Mouse (Mus musculus) left cerebral cortex, adult 2 months (tissue): ENCODE data around the gene Flvcr1. TPM values are rescaled to one million over a fixed set of nuclear protein-coding genes. Genes with fewer than 3 reads are reported as not detected.

Experiments
- DNase-seq, 2 experiments: peaks; one replicate each; pipeline ENCODE4 v3.0.0; 2021 to 2022; ENCODE audit warnings: low spot score in 2 of 2, mixed read lengths in 1 of 2; ENCODE audit errors: extremely low spot score in 1 of 2
- H3K27ac ChIP-seq: fragments of 200-600 bp; 2 replicates; pipeline ENCODE4 v1.8.1; 2022
- H3K4me3 ChIP-seq: fragments of 200-600 bp; 2 replicates; pipeline ENCODE4 v1.8.1; 2022
- CTCF ChIP-seq: fragments of 200-600 bp; IDR thresholded peaks from 2 replicates; pipeline ENCODE4 v1.8.1; 2022; ENCODE audit warnings: antibody characterized with exemption, mild to moderate bottlenecking, moderate library complexity
- intact Hi-C: fragments of 180-260 bp; cut with DNase I; formaldehyde crosslinking; loops from one replicate; pipeline ENCODE4 v1.15.1; 2025
- total RNA-seq, 2 experiments: library from RNA; stranded (reverse); gene quantifications; 2 replicates each; pipeline ENCODE4 v1.2.3; 2021

The Flvcr1 gene
- total RNA-seq, 2 experiments from 2014 or later, result 14.4 to 16.8 TPM

DNA sequence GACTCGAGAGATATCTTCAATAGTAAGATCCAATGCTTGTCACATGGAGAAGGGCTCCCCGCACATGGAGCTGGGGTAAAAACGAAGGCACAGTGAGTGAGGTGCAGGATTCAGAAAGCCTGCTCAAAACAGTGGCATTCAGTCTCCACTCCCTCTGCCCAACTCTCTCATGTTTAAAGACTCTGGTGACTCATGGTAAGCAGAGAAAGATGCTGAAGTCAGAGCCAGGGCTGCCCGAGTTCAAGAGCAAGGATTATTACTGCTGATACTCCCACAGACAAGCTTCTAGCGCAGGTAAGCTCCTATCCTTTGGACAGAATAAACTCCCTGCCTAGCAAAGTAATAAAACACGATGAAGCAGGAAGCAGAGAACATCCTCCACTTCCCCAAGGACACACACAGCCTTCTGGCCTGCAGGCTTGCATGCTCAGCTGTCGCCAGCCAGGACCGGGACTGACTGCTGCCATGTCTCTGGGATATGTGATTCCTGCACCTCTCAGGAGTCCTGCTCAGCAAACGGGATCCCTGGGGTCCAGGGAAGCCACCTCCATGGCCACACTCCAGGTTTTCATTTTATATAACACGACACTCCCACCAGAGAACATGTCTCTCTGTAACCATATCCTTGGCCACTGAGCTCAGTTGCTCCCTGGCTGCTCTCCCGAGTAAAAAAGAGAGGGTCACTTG lies 48.9 kb downstream of the Flvcr1 start:
- intact Hi-C loops, result no loop called here
- H3K27ac ChIP-seq, result no peak overlapping the region
- no peak for TF ChIP-seq CTCF
- no peak for DNase-seq
- no peak overlapping the region for H3K4me3 ChIP-seq

DNA sequence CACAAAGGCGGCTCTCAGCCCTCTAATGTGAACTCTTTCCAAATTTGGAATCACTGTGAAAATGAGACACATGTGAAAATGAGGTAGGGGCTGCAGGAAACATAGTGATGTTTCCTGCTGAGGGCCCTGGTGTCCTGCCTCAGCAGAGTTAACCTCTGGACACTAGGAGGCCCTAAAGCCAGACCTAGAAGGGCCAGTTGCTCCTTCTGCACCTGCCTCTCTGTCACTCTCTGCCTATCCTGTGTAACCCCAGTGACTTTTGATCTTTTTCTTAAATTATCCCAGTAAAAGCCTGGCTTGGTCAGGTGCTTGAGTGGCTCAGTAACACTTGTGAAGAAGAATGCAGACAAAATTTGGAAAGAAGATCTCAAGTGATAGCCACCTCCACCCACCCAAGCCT lies 51.1 kb downstream of the Flvcr1 start:
- no peak for DNase-seq
- intact Hi-C loops, result no loop called here
- Histone ChIP-seq H3K27ac (no peak overlapping the region), H3K4me3 (no peak overlapping the region)
- no peak for TF ChIP-seq CTCF

DNA sequence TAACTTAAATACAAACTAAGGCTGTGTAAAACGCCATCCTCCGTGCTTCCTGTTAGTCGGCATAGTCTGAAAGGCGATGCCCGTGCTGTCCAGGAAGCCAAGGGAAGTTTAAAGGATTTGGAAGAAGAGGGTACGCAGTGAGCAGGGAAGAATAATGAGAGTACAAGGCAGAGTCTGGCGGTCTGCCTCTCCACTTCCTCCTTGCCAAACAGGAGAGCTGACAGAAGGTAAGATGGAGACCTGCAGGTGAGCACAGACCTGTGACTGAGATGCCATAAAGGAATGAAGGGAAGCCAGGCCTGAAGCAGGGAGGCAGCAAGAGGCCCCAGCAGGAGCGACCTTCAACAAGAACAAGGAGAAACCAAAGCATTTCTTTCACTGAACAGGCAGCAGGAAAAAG lies 51.8 kb downstream of the Flvcr1 start:
- intact Hi-C loops, result no loop called here
- DNase-seq, result no peak
- Histone ChIP-seq H3K27ac (no peak overlapping the region), H3K4me3 (no peak overlapping the region)
- no peak for TF ChIP-seq CTCF

DNA sequence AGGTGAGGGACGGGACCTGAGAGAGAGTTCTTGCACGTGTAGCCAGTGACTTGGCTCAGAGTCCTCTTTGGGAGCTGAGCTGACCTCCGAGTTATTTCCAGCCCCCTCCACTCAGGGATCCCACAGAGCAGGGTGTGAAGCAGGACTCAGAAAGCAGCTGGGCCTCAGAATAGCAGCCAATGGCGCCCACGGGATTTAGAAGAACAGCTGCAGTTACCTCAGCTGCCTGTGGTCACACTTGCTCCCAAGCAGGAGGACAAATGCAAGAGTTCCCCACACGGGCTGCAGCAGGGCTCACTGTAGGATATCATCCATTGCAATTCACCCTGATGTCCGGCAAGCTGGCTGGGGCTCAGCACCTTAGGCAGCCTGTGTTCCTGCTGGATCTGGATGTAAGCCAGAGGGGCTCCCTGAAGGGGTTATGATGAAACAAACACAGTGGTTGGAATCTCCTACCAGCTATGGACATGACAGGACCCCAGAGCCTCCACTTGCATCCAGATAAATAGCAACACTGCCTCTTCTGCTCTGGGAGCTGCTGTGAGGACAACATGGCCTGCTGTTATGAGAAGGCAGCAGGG lies 53.3 kb downstream of the Flvcr1 start:
- no peak overlapping the region for H3K27ac ChIP-seq
- no peak for DNase-seq
- intact Hi-C loops, result no loop called here

DNA sequence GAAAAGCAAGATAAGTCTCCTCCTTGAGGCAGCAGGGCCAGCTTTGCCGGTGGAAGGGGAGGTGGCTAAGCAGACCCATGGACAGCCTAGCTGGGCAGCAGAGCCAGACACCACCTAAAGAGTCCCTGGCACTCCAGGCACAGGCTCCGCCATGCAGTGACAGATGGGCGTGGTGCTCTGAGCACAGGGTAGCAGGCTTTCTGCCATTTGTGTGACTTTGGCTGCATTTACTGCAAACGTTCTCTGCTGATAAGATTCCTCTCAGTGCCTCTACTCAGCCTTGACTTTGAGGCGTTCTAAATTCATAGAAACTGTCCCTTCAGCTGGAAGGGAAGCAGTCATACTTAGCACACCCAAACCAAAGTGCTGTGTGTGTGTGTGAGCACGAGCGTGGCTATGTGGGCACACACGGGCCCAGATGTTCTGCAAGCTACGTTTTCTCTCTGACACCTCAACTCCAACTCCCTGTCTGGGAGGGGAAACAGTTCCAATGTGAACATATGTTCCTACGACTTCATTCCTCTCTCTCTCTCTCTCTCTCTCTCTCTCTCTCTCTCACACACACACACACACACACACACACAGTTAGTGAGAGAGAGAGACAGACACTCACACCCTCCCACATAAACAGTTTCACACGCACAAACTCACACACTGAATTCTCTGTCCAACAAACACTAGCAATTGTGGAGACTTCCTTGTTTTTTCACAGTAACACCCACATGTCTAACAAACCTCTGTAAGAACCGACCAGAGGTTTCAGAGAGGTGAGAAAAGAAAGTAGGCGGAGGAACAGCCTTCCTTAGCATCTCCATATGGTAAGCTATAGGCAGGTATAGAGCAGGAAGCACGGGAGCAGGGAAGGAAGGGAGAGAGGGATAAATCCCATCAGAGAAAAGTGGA lies 54.0 kb downstream of the Flvcr1 start:
- Histone ChIP-seq H3K27ac (no peak overlapping the region), H3K4me3 (no peak overlapping the region)
- no peak for DNase-seq
- intact Hi-C loops, result no loop called here
- TF ChIP-seq CTCF, result no peak

More for the DNA sequence above, 53.3 kb downstream of the Flvcr1 start:
- TF ChIP-seq CTCF, result no peak
- H3K4me3 ChIP-seq, result no peak overlapping the region

DNA sequence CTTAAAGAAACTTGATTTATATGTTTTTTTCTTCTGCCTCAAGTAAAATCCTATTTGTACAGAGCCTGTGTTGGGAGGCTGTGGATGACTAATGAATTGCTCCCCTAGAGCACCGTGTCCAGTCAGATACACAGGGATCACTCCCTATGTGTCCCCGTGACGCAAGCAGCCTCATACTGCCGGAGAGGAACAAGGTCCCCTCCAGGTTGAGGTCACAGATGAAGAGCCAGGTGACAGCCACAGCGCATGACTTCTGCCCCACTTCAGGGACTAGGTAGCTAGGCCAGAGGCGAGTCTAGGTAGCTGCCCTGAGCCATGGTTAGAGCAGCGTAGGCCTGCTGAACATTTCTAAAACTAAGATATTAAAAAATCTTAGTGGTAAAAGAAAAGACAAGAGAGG lies 57.9 kb downstream of the Flvcr1 start:
- intact Hi-C loops, result no loop called here
- Histone ChIP-seq H3K27ac (no peak overlapping the region), H3K4me3 (no peak overlapping the region)
- DNase-seq, result no peak
- TF ChIP-seq CTCF, result no peak

DNA sequence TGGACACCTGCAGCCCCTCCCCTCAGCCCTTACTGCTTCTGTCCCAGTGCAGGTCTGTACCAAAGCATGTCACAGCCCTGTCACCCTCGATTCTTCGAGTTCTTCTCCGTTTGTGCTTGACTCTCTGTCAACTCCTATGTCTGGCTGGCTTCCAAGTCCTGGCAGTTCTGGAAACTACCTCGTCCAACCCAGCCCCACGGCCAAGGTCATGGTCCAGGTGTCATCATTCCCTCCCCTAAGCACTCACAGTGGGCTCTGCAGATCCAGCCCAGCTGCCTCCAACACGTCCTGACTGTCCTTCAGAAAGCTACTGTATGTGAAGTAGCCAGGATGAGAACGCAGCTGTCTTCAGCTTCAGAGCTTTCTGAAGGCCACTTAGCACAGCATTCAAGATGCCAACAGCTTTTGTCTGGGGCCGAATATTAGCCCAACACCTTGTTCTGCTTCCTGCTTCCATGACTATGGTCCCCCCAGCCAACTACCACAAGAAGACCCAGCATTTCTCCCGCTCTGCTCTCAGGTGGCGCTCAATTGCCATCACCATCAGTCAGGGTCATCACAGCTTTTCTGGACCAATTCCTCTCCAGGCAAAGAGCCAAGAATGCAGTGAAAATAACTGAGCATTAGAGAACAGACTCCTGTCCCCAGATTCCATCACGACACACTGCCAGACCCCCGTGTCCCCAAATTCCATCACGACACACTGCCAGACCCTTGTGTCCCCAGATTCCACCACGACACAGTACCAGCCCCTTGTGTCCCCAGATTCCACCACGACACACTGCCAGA lies 60.8 kb downstream of the Flvcr1 start:
- intact Hi-C loops, result no loop called here
- Histone ChIP-seq H3K27ac (no peak overlapping the region), H3K4me3 (no peak overlapping the region)
- no peak for TF ChIP-seq CTCF
- DNase-seq, result no peak

DNA sequence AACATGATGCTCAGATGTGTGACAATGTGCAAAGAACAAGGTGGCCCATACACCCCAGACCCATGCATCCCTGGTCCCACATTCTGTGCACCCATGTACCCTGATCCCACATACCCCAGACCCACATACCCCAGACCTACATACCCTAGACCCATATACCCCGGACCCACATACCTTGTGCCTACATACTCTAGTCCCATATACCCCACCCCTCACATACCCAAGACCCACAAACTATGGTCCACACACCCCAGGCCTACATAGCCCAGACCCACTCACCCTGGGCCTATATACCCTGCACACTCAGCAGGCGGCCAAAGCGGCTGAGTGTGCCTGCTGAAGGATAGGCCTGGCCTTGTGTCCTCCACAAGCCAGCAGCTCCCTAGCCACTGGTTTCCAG lies 63.2 kb downstream of the Flvcr1 start:
- Histone ChIP-seq H3K4me3 (no peak overlapping the region), H3K27ac (no peak overlapping the region)
- intact Hi-C loops, result no loop called here
- DNase-seq, result no peak
- no peak for TF ChIP-seq CTCF

DNA sequence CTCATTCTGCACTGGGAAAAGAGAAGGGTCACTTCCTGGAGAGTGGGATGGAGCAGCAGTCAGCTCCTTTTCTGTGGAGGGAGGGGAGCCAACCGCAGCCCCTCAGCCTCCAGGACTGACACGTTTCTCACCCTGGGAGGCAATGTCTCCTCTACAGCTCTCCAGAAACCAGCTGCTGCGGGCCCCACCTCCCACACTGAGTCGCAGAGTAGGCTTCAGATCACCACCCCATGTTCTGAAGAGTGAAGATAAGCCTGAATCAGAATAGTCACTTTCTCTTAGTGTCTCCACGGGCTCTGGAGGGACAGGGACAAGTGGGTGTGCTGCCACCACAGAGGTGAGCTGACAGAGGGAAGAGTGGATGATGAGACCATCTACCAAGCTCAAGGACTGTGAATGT lies 67.1 kb downstream of the Flvcr1 start:
- no peak overlapping the region for H3K4me3 ChIP-seq
- DNase-seq, result no peak
- no peak for TF ChIP-seq CTCF
- H3K27ac ChIP-seq, result no peak overlapping the region
- intact Hi-C loops, result no loop called here

Other genes with a start within 250 kb of the Flvcr1 start
- gene Rps6kc1, start 114.4 kb downstream of the Flvcr1 start, total RNA-seq, result 100 to 1,000 TPM; 111 to 117 TPM
- 10 to 100 TPM; 56.2 to 57.5 TPM for gene Angel2, start 101.0 kb downstream of the Flvcr1 start, total RNA-seq
- 1 to 10 TPM; 2.6 to 2.7 TPM for gene Vash2, start 46.9 kb downstream of the Flvcr1 start, total RNA-seq
- not detected for gene Spata45, start 10.5 kb upstream of the Flvcr1 start, total RNA-seq
- gene Tatdn3, start 36.8 kb upstream of the Flvcr1 start, total RNA-seq, result 10 to 100 TPM; 30.9 to 35.4 TPM
- gene Nsl1, start 36.9 kb upstream of the Flvcr1 start, total RNA-seq, result under 1 TPM; 0.38 to 0.47 TPM
- 1 to 10 TPM; 1.6 to 1.8 TPM for gene Batf3, start 71.7 kb upstream of the Flvcr1 start, total RNA-seq
- gene Fam71a, start 138.7 kb upstream of the Flvcr1 start, total RNA-seq, result not detected
- 1 to 10 TPM in 1 of 2 experiments, under 1 TPM in 1; 0.48 to 2.4 TPM for gene Atf3, start 191.9 kb upstream of the Flvcr1 start, total RNA-seq